Mouse (Mus musculus) right cerebral cortex, adult 18-20 months (tissue): ENCODE results near the gene Padi2.

Experiments
- DNase-seq: peaks from one replicate; pipeline ENCODE4 v3.0.0; 2022; ENCODE audit warnings: mixed read lengths

Padi2 gene

GRCm38 (mm10) chr4:140989447-140989846 is 83.3 kb downstream of the Padi2 start:
- DNase-seq, result no peak

GRCm38 (mm10) chr4:140992215-140992614 is 86.1 kb downstream of the Padi2 start:
- DNase-seq, result no peak

GRCm38 (mm10) chr4:140993846-140994245 is 87.7 kb downstream of the Padi2 start:
- DNase-seq, result no peak

- no peak for DNase-seq
Measured at GRCm38 (mm10) chr4:140995811-140996210, 89.7 kb downstream of the Padi2 start.

GRCm38 (mm10) chr4:140996812-140997211 is 90.7 kb downstream of the Padi2 start:
- no peak for DNase-seq
